Mouse (Mus musculus) liver, embryonic 12.5 days (tissue): ENCODE data around the gene Sh3bp2. TPM values are rescaled to one million over a fixed set of nuclear protein-coding genes. Genes with fewer than 3 reads are reported as not detected.
A peak's percentile ranks its signal among the peaks of the same experiment; 100 is the strongest.
"Not testable (repeated sequence)": the region's sequence is repeated elsewhere in the genome, so short reads cannot be mapped to it uniquely, and the experiment has no call there.

Experiments
- ATAC-seq: fragments of 200-750 bp; cut with Nextera tagmentation; 2 replicates; pipeline ENCODE4 v1.8.0; 2017; ENCODE audit warnings: moderate number of reproducible peaks, mild to moderate bottlenecking, moderate library complexity
- H3K27ac ChIP-seq: fragments of 300-500 bp; sonication (generic); 2 replicates; pipeline ENCODE4 v1.5.1; 2016; ENCODE audit warnings: mild to moderate bottlenecking
- H3K27me3 ChIP-seq: fragments of 300-500 bp; sonication (generic); replicated peaks from 2 replicates; pipeline ENCODE4 v1.6.1; 2016; ENCODE audit warnings: mild to moderate bottlenecking, moderate library complexity
- H3K36me3 ChIP-seq: fragments of 300-500 bp; sonication (generic); 2 replicates; pipeline ENCODE4 v1.6.1; 2016; ENCODE audit warnings: mild to moderate bottlenecking, moderate library complexity
- H3K4me1 ChIP-seq: fragments of 300-500 bp; sonication (generic); 2 replicates; pipeline ENCODE4 v1.6.1; 2016
- H3K4me2 ChIP-seq: fragments of 300-500 bp; sonication (generic); 2 replicates; pipeline ENCODE4 v1.6.1; 2016; ENCODE audit warnings: mild to moderate bottlenecking, moderate library complexity
- H3K4me3 ChIP-seq: fragments of 300-500 bp; sonication (generic); 2 replicates; pipeline ENCODE4 v1.5.1; 2016; ENCODE audit warnings: mild to moderate bottlenecking, moderate library complexity
- H3K9ac ChIP-seq: fragments of 300-500 bp; sonication (generic); 2 replicates; pipeline ENCODE4 v1.6.1; 2016; ENCODE audit warnings: mild to moderate bottlenecking, moderate library complexity
- H3K9me3 ChIP-seq: fragments of 300-500 bp; sonication (generic); replicated peaks from 2 replicates; pipeline ENCODE4 v1.6.1; 2016; ENCODE audit warnings: mild to moderate bottlenecking, moderate library complexity
- WGBS: fragments of 180-500 bp; shearing (Covaris S2); methylation state at CpG from one replicate; pipeline ENCODE4 v1.1.7; 2016; ENCODE audit not compliant: insufficient replicate concordance; 5-methylcytosine and 5-hydroxymethylcytosine counted together
- polyA plus RNA-seq: library from polyadenylated mRNA; unstranded; fragments of >200 nt; fragmentation: Nextera tagmentation; extraction: Ambion mirVana; gene quantifications from 2 replicates; pipeline ENCODE4 v1.2.1, GENCODE M21; 2016

The Sh3bp2 gene
- polyA plus RNA-seq, 1 experiment from 2014 or later: 4.0 TPM

DNA sequence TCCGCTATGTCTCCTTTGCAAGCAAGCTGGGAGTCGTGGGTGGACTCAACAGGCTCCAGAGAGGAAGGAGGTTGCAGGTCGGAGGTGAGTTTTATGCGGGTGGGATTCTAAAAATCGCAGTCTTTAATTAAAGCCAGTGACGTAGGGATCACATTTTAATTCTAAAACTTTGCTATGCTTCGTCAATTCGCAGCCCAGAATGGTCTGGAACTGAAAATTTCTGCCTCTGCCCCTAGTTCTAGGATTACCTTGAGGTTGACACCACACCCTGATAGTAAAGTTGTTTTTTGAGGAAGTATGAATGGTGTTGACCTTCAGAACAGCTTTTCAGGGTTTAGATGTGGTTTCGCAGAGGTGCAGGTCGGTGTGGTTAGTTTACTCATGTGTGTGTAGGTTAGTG, 49.1 kb downstream of the Sh3bp2 start:
- Histone ChIP-seq H3K4me2 (peak overlapping the region; percentile 88), H3K27ac (peak overlapping the region; percentile 97), H3K36me3 (peaks cover 30% of the 10 kb centered on the region), H3K9me3 (no peaks in the 10 kb centered on the region), H3K4me1 (peaks cover 79% of the 10 kb centered on the region), H3K9ac (peak overlapping the region; percentile 97), H3K4me3 (peak overlapping the region; percentile 94), H3K27me3 (no peaks in the 10 kb centered on the region)
- 14% methylated on average over 10 of the region's 10 CpGs for WGBS
- ATAC-seq: no peak

DNA sequence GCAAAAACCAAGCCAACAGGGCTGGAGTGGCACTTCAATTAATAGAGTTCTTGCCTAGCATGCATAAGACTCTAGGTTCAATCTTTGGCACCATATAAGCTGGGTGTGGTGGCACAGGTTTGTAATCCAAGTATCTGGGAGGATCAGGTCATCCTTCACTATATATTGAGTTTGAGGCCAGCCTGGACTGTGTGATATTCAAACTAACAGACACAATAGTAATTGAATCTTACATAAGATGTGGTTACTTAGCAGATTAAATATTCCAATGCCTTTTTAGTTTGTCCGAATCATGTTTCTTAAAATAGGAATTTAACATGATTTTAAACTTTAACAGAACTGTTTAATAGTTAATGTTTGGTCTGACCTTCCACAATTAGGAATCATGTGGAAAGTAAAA, 50.6 kb downstream of the Sh3bp2 start:
- H3K9ac ChIP-seq: 0 out of 2 replicates have a peak overlapping the region, but pooled peaks have one; percentile 22
- peak overlapping the region; percentile 94 for H3K4me3 ChIP-seq
- H3K27me3 ChIP-seq: no peaks in the 10 kb centered on the region
- peaks cover 33% of the 10 kb centered on the region for H3K36me3 ChIP-seq
- ATAC-seq: no peak
- WGBS: 91% methylated on average over 1 of the region's 1 CpGs
- peak overlapping the region; percentile 60; the same call in 1 of the 2 replicates for H3K27ac ChIP-seq
- peaks cover 77% of the 10 kb centered on the region for H3K4me1 ChIP-seq
- peak overlapping the region; percentile 88 for H3K4me2 ChIP-seq
- H3K9me3 ChIP-seq: no peaks in the 10 kb centered on the region

DNA sequence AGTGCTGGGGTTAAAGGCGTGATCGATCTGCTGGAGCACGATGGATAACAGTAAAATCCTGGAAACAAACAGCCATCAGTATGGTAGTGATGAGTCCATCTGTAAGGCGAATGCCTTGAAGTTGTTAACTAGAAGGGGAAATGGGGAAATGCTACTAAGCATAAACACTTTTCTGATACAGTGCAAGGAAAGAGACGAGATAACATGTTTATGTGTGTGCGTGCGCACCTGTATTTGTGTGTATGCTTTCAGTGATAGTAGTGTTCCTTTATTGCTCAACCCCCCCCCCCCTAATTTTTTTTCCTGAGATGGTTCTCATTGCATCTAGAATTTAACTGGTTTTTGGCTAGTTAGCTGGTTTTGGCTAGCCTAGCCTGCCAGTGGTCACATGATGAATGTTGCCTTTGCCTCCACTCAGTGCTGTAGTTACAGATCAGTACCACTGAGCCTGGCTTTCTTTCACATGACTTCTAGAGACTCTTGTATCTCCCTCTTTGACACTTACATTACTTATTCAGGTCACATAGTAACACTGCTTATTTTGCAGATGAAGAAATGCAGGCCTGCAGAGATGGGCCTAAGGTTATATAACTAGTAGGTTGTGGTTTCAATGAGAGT, 52.5 kb downstream of the Sh3bp2 start:
- Histone ChIP-seq H3K27ac (peak overlapping the region; percentile 80), H3K27me3 (no peaks in the 10 kb centered on the region), H3K9ac (peak overlapping the region; percentile 52; the same call in 1 of the 2 replicates), H3K4me2 (peak overlapping the region; percentile 31), H3K4me1 (peaks cover 80% of the 10 kb centered on the region), H3K36me3 (peaks cover 33% of the 10 kb centered on the region), H3K4me3 (peak overlapping the region; percentile 3; the same call in 1 of the 2 replicates), H3K9me3 (no peaks in the 10 kb centered on the region)
- ATAC-seq: no peak
- WGBS: 90% methylated on average over 7 of the region's 7 CpGs

DNA sequence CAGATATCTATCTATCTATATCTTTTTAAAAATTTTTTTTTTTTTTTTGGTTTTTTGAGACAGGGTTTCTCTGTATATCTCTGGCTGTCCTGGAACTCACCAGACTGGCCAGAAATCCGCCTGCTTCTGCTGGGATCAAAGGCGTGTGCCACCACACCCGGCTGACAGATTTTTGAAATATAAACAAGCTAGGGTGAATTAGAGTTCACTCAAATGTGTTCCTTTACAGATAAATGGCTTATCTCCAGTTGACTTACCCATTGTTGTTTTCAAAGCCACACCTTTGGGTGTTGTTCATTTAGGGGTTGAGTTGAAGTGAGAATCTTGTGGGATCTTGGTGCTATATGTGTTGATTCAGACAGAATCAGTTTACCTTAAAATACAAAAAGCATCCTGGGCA, 53.7 kb downstream of the Sh3bp2 start:
- H3K4me2 ChIP-seq: peak overlapping the region; percentile 17
- H3K36me3 ChIP-seq: peaks cover 44% of the 10 kb centered on the region
- H3K27ac ChIP-seq: peak overlapping the region; percentile 61
- no peaks in the 10 kb centered on the region for H3K27me3 ChIP-seq
- H3K9me3 ChIP-seq: no peaks in the 10 kb centered on the region
- ATAC-seq: no peak
- no peak overlapping the region for H3K4me3 ChIP-seq
- peaks cover 92% of the 10 kb centered on the region for H3K4me1 ChIP-seq
- no peak overlapping the region for H3K9ac ChIP-seq
- WGBS: 17% methylated on average over 3 of the region's 3 CpGs

GRCm38 (mm10) chr5:34581671-34582313, 56.2 kb downstream of the Sh3bp2 start:
- H3K27me3 ChIP-seq, H3K9me3 ChIP-seq: not testable (repeated sequence)
- WGBS: 9% methylated on average over 10 of the region's 10 CpGs
- peak overlapping the region; percentile 60 for H3K9ac ChIP-seq
- peaks cover 90% of the 10 kb centered on the region for H3K4me1 ChIP-seq
- H3K27ac ChIP-seq: peak overlapping the region; percentile 99
- H3K4me3 ChIP-seq: peak overlapping the region; percentile 49
- peak; percentile 96 for ATAC-seq
- H3K4me2 ChIP-seq: peak overlapping the region; percentile 76
- H3K36me3 ChIP-seq: peaks cover 49% of the 10 kb centered on the region

- 16% methylated on average over 5 of the region's 5 CpGs for WGBS
- Histone ChIP-seq H3K4me2 (peak overlapping the region; percentile 76), H3K4me1 (peaks cover 89% of the 10 kb centered on the region), H3K9me3 (no peaks in the 10 kb centered on the region), H3K27ac (peak overlapping the region; percentile 99), H3K9ac (peak overlapping the region; percentile 60), H3K4me3 (peak overlapping the region; percentile 49), H3K27me3 (no peaks in the 10 kb centered on the region), H3K36me3 (peaks cover 44% of the 10 kb centered on the region)
- ATAC-seq: peak; percentile 82
Measured at GRCm38 (mm10) chr5:34582314-34582675, 56.7 kb downstream of the Sh3bp2 start.

GRCm38 (mm10) chr5:34585216-34585615, 59.6 kb downstream of the Sh3bp2 start:
- H3K9ac ChIP-seq: no peak overlapping the region
- H3K9me3 ChIP-seq: no peaks in the 10 kb centered on the region
- no peaks in the 10 kb centered on the region for H3K27me3 ChIP-seq
- WGBS: 75% methylated on average over 5 of the region's 5 CpGs
- no peak overlapping the region for H3K4me2 ChIP-seq
- H3K4me1 ChIP-seq: peaks cover 90% of the 10 kb centered on the region
- ATAC-seq: no peak
- H3K4me3 ChIP-seq: no peak overlapping the region
- H3K27ac ChIP-seq: peak overlapping the region; percentile 3; the same call in 1 of the 2 replicates
- H3K36me3 ChIP-seq: peaks cover 36% of the 10 kb centered on the region

- ATAC-seq: no peak
- 86% methylated on average over 5 of the region's 5 CpGs for WGBS
- Histone ChIP-seq H3K4me1 (peaks cover 75% of the 10 kb centered on the region), H3K9ac (no peak overlapping the region), H3K27me3 (no peaks in the 10 kb centered on the region), H3K36me3 (peaks cover 40% of the 10 kb centered on the region), H3K4me2 (no peak overlapping the region), H3K4me3 (no peak overlapping the region), H3K27ac (no peak overlapping the region), H3K9me3 (no peaks in the 10 kb centered on the region)
Measured at GRCm38 (mm10) chr5:34587881-34588280, 62.2 kb downstream of the Sh3bp2 start.

- no peak overlapping the region for H3K27ac ChIP-seq
- H3K36me3 ChIP-seq: peaks cover 44% of the 10 kb centered on the region
- H3K9ac ChIP-seq: no peak overlapping the region
- H3K4me1 ChIP-seq: peaks cover 63% of the 10 kb centered on the region
- H3K9me3 ChIP-seq: no peaks in the 10 kb centered on the region
- H3K27me3 ChIP-seq: no peaks in the 10 kb centered on the region
- no peak overlapping the region for H3K4me2 ChIP-seq
- ATAC-seq: no peak
- 70% methylated on average over 5 of the region's 5 CpGs for WGBS
- no peak overlapping the region for H3K4me3 ChIP-seq
Measured at GRCm38 (mm10) chr5:34590059-34590458, 64.4 kb downstream of the Sh3bp2 start.

- H3K27ac ChIP-seq: no peak overlapping the region
- H3K27me3 ChIP-seq: no peaks in the 10 kb centered on the region
- peaks cover 43% of the 10 kb centered on the region for H3K36me3 ChIP-seq
- no peak overlapping the region for H3K9ac ChIP-seq
- no peaks in the 10 kb centered on the region for H3K9me3 ChIP-seq
- H3K4me3 ChIP-seq: no peak overlapping the region
- ATAC-seq: no peak
- WGBS: 85% methylated on average over 4 of the region's 4 CpGs
- peaks cover 58% of the 10 kb centered on the region for H3K4me1 ChIP-seq
- no peak overlapping the region for H3K4me2 ChIP-seq
Measured at GRCm38 (mm10) chr5:34590702-34591101, 65.1 kb downstream of the Sh3bp2 start.

- Histone ChIP-seq H3K36me3 (peaks cover 41% of the 10 kb centered on the region), H3K9ac (no peak overlapping the region), H3K27me3 (no peaks in the 10 kb centered on the region), H3K9me3 (no peaks in the 10 kb centered on the region), H3K4me3 (no peak overlapping the region), H3K27ac (0 out of 2 replicates have a peak overlapping the region, but pooled peaks have one; percentile 10), H3K4me2 (no peak overlapping the region), H3K4me1 (peaks cover 50% of the 10 kb centered on the region)
- no peak for ATAC-seq
- 90% methylated on average over 5 of the region's 5 CpGs for WGBS
Measured at GRCm38 (mm10) chr5:34591388-34592004, 65.9 kb downstream of the Sh3bp2 start.

GRCm38 (mm10) chr5:34592224-34592623, 66.6 kb downstream of the Sh3bp2 start:
- WGBS: 89% methylated on average over 5 of the region's 5 CpGs
- not testable (repeated sequence) for ATAC-seq

More at GRCm38 (mm10) chr5:34592224-34592623, 66.6 kb downstream of the Sh3bp2 start:
- not testable (repeated sequence) for H3K9ac ChIP-seq, H3K9me3 ChIP-seq, H3K4me3 ChIP-seq, H3K27me3 ChIP-seq, H3K27ac ChIP-seq, H3K4me2 ChIP-seq
- peaks cover 48% of the 10 kb centered on the region for H3K36me3 ChIP-seq
- H3K4me1 ChIP-seq: peaks cover 47% of the 10 kb centered on the region
